Mouse (Mus musculus) heart, postnatal 0 days (tissue): ENCODE data around the gene Mrpl49.

Experiments used
- CTCF ChIP-seq: IDR thresholded peaks from 2 replicates; pipeline ENCODE4 v1.5.1; 2016; ENCODE audit warnings: antibody characterized with exemption, control low read depth, low read depth
- EP300 ChIP-seq: IDR thresholded peaks from 2 replicates; pipeline ENCODE4 v1.6.1; 2016; ENCODE audit warnings: antibody characterized with exemption, low read depth

DNA sequence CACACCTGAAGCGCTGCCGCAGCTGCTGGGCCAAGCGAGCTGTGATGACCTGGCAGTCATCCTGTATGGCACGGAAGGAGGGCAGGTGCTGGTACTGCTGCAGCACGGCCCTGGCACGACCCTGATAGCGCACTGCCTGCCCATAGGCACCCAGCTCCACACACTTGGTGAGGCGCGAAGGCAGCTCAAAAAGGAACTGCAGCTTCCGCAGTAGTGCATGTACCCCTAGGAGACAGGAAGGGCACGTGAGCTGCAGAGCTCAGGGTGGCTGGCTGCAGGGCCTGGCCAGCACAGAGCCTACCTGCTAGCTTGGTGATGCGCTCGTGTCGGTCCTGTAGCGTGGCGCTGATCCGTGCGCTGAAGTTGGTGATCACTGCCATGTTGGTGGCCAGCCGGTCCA lies 13.7 kb upstream of the Mrpl49 start:
- TF ChIP-seq CTCF (no peak), EP300 (no peak)
